13 mouse cellular contexts compared by ENCODE assay signal in the genomic region with DNA sequence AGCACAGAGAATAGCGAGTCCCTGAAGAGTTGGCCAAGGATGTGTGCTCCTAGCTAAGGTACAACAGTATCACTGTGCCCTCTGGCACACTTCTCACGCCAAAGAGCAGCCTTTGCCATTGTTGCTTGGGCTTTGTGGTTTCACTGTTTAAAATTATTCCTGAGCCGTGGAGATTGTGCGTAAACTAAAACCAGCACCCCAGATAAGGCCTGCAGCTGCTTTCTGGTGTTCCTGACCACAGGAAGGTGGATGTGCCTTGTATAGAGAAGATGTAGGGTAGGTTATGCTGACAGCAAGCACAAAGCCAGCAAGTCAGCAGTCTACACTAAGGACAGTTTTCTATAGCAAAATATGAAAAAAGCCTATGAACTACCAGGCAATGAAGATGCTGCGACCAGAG.
"Had no signal": no experiment of that assay in that cellular context is flagged by ENCODE, and none has a peak within 500 bp of the region (broad histone marks: within the 10 kb centered on the region; RNA-seq: fewer than 3 reads in every experiment).

No protein-coding gene starts in this region.

- ATAC-seq: intestine, embryonic 15.5 days; midbrain, embryonic 16.5 days had no signal

- H3K27ac ChIP-seq: intestine, embryonic 15.5 days; left cerebral cortex, adult 2 months; limb, embryonic 13.5 days; midbrain, embryonic 12.5 days; stomach, postnatal 0 days had no signal

- H3K27me3 ChIP-seq: intestine, embryonic 15.5 days; limb, embryonic 13.5 days; midbrain, embryonic 12.5 days had no signal

- H3K4me3 ChIP-seq: intestine, embryonic 15.5 days; left cerebral cortex, adult 2 months; limb, embryonic 13.5 days; midbrain, embryonic 12.5 days had no signal

- H3K9ac ChIP-seq: intestine, embryonic 15.5 days; limb, embryonic 13.5 days; midbrain, embryonic 12.5 days had no signal

- H3K4me1 ChIP-seq: intestine, embryonic 15.5 days; midbrain, embryonic 12.5 days had no signal

- H3K9me3 ChIP-seq: intestine, embryonic 15.5 days; limb, embryonic 13.5 days; midbrain, embryonic 12.5 days had no signal

- DNase-seq: kidney, adult 18-20 months; kidney, postnatal 25 days; left cerebral cortex, postnatal 4 days; lung, adult 18-20 months; right cerebral cortex, adult 18-20 months; right cerebral cortex, postnatal 25 days; thymus, postnatal 4 days had no signal

- H3K4me2 ChIP-seq: intestine, embryonic 15.5 days; limb, embryonic 13.5 days; midbrain, embryonic 12.5 days had no signal
